Mouse (Mus musculus) liver, embryonic 14.5 days (tissue): ENCODE measurements around the gene Qdpr.

Experiments
- CTCF ChIP-seq: IDR thresholded peaks from 2 replicates; pipeline ENCODE4 v1.5.1; 2016; ENCODE audit warnings: antibody characterized with exemption, low read depth, control low read depth
- EP300 ChIP-seq: IDR thresholded peaks from 2 replicates; pipeline ENCODE4 v1.6.1; 2016; ENCODE audit warnings: antibody characterized with exemption, low read depth

GRCm38 (mm10) chr5:45427891-45428290, 22.1 kb downstream of the Qdpr start:
- no peak for TF ChIP-seq CTCF
- TF ChIP-seq EP300: no peak
